Mouse (Mus musculus) megakaryocyte progenitor cell, adult 5-6 weeks (primary cell): ENCODE measurements around the gene Mthfd1l. TPM values are rescaled to one million over a fixed set of nuclear protein-coding genes. Genes with fewer than 3 reads are reported as not detected.

Source experiments
- ATAC-seq: replicated peaks from 2 replicates; pipeline ENCODE4 v1.8.0; 2016; ENCODE audit warnings: mild to moderate bottlenecking, moderate TSS enrichment, inconsistent platforms; ENCODE audit not compliant: poor library complexity
- total RNA-seq, 2 experiments: library from RNA; stranded (forward) in 1 of 2; stranded (reverse) in 1 of 2; fragments of 157-497, 149-512 nt in 1 of 2; fragments of 200-1000 nt in 1 of 2; gene quantifications; 2 replicates each; pipeline versions ENCODE4 v1.2.3 to v1.2.4; 2015 to 2017

The Mthfd1l gene
- total RNA-seq, 2 experiments from 2014 or later: 39.4 to 99.8 TPM

DNA sequence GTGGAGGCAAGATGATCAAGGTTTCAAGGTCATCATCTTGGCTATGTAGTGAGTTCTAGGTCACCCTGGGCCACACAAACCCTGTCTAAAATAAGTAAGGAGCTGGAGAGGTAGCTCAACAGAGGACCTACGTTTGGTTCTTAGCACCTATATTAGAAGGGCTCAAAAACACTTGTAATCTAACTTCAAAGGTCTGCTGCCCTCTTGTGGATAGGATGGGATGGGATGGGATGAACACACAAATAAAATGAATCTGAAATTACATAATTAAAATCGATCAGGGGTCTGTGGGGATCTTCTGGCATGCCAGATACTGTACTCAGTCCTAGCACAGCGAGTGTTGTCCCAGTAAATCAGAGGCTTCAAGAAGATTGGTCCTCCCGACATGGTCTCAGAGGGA, 178.2 kb downstream of the Mthfd1l start:
- ATAC-seq: no peak; the same call in 1 of the 2 replicates

DNA sequence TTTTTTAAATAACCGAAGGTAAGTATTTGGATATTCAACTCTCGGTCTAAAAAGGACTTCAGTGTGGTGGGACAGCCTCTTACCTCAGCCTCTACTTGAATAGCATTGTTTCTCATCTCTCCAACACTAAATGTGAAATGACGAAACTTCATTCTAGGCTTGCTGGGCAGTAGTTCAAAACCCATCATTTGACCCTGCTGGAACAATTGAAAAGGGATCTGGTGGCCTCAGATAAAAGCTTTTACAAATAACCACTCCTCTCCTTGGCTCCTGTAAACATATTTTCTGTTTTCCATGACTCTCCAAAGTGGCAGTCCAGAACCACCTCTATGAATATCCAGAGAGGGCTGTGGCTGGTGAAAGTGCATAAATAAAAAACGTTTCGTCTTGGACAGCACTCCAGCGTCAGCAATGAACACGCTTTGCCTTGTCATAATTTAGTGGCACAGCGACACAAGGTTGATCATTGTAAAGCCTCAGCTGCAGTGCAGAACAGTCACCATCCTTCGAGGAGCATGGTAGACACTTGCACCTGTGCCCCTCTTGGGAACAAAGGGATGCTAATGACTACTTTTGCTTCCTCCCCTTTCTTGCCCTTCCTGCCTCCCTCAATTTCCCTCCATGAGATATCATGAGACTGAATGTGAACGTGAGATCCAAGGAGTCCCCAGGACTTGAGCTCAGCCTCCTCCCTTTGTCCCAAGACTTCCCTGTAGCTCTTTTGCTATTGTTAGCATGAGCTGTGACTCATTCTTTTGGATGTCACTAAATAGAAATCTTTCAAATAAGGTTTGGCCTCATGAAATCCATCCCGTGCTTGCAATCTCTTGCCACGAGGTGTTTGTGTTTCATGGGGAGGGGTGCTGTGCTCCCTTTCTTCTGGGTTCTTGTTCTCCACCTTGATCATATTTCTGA, 179.2 kb downstream of the Mthfd1l start:
- no peak for ATAC-seq

DNA sequence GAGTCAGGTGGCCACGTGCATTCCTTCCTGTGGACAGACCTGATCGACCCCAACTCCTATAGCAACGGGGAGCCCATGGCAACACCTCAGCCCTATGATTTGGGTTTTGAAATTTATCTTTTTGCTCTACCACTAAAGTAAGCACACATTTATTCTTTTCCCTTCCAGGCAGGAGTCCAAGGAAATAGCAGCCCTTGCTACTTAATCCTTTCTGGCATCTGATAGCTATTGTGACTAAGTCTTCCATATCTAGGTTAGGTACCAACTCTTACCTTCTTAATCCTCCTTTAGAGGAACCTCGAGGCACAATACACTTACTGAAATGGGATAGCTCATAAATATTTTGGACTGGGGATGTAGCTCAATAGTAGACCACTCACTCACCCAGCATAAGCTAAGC, 180.1 kb downstream of the Mthfd1l start:
- no peak for ATAC-seq

DNA sequence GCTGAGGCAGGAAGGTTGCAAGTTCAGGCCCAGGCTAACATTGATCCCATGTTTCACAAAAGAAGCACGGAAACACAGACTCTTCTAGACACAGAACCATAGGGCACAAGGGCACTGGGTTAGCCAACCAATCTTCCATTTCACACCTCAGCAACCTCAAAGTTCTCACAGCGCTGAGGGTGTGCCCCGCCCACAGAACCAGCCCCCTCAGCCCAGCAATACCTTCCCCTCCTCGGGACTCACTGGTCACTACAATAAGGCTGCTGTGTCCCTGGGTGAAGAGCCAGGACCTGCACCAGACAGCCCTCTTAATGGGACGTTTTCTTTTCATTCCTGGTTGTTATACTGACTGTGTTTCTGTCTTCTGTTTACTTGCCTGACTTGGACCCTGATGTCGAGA, 181.1 kb downstream of the Mthfd1l start:
- ATAC-seq: no peak

DNA sequence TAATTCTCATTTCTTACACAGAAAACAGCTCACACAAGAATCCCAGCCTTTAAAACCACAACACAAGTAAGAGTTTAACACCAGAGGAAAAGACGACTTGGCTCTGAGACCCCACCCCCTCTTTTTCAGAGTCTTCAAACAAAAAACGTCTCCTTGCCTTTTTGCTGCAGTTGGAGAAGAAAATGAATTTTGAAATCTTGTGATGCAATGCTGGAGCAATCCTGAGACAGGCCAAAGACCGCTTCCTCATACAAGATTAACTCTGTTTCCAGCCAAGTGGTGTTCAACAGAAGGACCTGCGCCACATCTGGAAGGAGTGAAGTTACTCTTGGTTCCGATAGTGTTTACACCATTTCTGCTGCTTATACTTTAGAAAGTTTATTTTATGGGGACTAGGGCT, 182.6 kb downstream of the Mthfd1l start:
- peak; percentile 83 for ATAC-seq

DNA sequence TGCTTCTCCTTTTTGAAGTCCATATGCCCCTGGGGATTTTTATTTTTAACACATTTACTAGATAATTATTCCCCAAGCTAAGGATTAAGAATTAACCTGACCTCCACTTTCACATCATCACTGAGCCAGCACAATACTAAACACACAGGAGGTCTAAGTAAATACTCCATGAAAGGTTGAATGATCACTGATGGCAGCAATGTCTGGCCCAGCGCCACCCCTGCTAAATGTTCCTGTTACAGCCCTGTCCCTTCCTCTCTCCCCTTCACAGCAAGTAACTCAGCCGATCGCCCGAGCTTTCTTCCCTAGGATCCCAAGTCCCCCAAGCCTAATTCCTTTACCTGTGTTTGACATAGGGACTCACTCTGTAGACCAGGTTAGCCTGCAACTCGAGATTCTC, 185.6 kb downstream of the Mthfd1l start:
- ATAC-seq: no peak

DNA sequence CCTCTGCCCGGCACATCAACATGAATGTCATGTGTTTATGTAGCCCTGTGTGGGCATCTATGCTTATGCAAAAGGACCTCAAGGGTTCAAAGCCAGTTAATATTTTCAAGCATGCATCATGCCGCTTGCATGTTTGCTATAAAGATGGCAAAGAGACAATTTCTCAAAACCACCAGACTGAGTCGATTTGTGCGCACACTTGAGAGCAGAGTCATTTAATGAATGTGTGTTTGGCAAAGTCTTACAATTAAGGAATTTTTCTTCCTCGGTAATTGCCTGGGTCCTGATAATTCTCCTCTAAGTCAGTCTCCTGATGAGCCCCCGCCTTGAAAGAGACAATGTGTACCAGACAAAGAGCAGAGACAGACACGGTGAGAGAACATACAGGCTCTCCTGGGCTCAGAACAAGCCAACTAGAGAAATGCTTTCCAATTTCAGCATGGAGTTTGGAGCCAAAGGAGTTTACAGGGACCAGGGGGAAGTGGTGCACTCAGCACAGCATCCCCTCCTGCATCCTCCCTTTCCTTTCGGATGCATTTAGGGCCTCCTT, 186.7 kb downstream of the Mthfd1l start:
- ATAC-seq: no peak

DNA sequence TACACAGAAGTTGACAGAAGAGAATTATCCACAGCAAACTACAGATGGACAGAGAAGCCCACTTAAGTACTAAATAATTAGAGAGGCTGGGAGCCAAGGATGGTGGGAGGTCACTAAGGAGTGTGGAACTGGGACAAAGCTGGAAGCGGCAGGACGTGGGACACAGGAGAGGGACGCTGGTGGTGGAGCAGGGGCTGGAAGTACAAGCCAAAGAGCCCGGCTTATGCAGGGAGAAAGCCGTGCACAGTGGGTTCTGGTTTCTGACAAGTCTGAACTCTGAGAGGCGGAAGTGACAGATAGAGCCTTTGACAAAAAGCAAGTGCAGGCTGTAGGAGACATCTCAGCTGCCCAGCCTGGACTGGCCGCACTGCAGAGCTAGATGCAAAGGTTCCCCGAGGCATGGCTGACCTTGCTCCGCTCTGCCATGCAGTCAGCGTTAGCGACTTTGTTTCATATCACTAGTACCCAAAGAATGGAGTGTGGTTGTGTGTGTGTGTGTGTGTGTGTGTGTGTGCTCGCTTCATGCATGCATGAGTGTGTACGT, 187.4 kb downstream of the Mthfd1l start:
- ATAC-seq: no peak

DNA sequence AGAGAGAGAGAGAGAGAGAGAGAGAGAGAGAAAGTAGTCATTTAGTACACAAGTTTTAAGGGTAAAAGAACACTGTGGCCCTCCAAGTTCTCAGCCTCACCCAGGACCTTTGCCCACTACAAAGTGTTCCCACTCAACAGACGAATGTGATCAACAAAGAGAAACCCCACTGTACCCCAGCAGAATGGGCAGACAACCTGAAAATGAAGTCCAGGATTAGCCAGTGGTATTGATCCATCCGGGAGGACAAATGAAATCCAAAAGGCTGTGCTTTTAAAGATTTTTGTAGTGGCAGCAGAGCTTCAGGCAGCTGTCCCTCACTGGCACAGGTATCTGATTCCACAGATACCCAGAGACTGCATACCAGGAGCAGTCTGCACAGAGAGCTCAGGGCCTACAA, 189.1 kb downstream of the Mthfd1l start:
- ATAC-seq: no peak

DNA sequence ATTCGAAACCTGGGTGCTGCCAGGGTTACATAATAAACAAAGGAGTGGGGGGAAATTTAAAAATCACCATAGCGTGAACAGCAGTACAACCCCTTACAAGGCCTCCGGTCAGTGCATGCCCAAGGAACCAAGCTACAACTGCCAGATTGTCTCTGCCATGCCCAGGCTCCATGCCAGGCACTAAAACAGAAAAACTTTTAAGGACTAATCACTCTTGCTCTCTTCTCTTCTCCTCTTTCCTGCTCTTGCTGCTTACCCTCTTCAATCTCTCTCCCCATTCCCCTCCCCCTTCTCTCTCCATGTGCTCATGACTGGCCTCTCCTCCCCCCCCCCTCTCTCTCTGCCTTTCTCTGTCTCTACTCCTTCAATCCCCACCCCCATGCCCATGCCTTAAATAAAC, 190.1 kb downstream of the Mthfd1l start:
- ATAC-seq: no peak

DNA sequence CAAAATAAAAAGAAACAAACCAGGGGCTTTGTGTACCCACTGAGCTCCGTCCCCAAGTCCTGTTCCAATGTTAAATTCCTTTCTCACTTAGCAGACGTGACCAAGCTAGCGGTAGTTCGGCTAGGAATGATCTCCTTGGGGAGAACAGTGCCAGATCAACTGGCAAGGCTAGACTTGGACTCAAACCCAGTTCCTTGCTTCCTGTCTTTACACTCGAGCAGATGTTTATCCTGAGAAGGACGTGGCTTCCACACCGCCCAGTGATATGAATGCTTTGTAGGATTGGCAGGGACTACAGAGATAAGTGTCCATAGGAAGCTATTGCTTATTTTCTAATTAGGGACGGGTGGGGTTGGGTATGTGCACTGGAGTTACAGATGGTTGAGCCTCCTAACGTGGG, 191.8 kb downstream of the Mthfd1l start:
- no peak for ATAC-seq

DNA sequence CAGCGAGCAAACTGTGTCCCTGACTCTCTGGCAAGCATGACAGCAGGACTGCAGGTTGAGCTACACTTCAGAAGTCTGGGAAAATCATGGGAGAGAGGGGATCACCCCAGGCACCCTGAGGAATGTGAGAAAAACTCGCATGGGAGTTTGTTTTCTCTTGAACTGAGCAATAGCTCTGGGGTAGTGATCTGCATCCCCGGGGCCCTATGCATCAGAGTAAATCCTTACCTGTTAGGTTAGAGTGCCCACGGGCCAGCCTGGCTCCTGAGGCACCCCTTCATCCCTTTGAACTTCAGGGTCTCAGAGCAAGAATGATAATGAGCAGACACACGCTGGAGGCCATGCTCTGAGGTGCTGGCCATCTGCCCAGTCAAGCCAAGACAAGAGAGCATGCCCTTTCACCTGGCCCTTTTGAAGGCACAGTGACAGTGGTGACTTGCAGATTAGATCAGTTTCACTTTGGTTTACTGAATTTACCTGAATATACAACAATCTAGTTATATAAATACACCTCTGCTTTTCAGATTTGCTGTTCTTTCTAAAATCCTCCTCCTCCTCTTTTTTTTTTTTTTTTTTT, 195.4 kb downstream of the Mthfd1l start:
- no peak for ATAC-seq

DNA sequence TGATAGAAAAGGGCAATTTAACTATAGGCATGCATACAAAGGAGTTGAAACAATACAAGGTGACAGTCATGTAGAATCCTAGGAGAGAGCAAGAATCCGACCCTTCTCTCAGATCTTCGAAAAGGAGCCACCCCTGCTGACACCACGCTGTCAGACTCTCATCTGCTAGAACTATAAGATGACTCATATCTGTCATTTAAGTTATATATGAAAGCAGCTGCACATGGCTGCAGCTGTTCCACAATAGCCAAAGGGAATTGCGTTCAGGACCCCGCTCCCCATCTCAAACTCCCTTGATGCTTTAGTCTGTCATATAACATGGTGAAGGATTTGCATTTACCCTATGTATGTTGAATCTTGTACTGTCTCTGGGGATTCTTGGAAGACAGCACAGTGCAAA, 201.3 kb downstream of the Mthfd1l start:
- ATAC-seq: no peak

DNA sequence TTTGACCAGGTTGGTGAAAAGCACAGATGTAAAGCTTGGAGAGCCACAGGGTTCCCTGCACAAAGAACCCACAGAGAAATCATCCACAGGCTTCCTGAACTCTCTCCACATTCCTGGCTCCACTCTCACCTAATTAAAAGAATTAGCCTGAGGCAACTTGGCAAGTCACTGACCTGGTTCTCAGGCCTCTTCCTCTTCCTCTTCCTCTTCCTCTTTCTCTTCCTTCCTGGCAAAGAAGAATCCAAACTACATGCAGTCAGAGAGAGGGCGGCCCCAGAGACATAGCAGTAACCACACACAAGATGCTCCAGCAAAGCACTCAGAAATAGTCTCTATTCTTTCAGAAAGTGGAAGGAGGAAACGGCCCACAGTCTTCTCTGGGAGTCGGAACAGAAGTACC, 201.8 kb downstream of the Mthfd1l start:
- peak; percentile 14 for ATAC-seq

DNA sequence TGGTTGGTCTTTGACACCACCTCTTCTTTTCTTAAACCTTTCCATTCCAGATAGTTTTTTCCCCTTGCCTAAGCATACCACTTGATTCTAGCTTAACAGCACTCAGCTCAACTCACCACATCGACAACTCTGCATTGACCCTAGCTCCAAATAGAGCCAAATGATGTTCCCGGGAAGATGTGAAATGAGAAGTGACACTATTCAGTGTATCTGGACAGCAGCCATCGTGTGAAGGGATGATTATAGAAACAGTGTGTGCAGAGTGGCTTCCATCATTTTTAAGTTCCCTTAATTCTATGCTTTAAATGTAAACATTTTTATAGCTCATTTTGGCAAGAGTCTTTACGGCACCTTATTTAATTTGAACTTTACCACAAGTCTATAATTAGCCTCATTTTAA, 204.4 kb downstream of the Mthfd1l start:
- no peak for ATAC-seq

DNA sequence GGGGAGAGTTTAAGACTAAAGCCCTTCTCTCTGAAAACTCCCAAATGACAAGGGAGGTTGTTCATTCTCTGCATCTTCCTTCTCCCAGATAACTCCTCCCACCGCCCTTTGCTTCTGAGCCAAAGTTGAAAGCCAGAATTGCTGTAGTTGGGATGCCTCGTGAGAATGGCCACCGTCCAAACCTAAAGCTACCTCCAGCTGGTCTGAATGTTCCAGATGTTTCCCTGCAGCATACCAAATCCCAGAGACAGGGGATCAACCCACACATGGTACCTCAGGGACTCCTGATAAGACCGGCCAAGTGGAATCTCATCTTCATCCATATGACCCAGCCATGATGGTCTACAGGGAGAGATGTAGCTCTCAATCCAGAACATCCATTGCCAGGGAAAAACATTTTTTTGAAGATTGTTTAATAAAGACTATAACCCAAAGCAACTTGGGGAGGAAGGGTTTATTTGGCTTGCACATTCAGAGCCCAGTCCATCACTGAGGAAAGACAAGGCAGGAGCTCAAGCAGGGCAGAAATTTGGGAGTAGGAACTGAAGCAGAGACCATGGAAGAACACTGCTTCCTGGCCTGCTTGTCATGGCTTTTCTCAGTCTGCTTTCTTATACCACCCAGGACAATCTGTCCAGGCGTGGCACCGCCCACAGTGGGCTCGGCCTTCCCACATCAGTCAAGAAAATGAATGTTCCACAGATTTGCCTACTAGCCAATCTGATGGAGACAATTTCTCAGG, 206.3 kb downstream of the Mthfd1l start:
- ATAC-seq: no peak

DNA sequence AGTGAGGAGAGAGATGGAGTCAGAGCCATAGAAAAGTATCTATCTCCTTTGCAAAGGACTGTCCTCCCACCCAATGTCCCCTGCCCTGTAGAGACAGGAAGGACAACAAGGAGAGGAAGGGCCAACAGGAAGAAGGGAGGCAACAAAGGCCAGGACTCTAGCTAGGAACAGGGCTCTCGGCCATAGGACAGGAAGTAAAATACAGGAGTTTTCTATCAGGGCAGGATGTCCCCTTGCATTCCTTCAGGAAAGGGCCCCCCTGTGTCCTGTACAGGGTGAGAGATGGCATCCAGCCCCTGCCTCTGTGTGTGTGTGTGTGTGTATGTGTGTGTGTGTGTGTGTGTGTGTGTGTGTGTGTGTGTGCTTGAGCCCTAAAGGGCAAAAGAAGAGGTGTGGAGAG, 209.0 kb downstream of the Mthfd1l start:
- ATAC-seq: no peak

DNA sequence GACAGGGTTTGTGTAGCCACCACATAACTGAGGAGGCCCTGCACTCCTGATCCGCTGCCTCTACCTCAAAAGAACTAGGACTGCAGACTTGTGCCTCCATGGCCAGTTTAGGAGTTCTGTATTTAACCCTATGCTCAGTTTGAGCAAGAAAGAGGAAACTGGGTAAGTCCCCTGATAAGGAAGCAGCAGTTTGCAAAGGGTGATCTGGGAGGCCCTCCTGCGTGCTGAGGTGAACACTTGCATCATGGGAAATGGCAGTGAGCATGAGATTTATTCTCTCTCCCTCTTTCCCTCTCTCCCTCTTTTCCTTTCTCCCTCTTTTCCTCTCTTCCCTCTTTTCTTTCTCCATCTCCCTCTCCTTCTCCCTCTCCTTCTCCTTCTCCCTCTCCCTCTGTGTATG, 209.5 kb downstream of the Mthfd1l start:
- ATAC-seq: peak; percentile 94

DNA sequence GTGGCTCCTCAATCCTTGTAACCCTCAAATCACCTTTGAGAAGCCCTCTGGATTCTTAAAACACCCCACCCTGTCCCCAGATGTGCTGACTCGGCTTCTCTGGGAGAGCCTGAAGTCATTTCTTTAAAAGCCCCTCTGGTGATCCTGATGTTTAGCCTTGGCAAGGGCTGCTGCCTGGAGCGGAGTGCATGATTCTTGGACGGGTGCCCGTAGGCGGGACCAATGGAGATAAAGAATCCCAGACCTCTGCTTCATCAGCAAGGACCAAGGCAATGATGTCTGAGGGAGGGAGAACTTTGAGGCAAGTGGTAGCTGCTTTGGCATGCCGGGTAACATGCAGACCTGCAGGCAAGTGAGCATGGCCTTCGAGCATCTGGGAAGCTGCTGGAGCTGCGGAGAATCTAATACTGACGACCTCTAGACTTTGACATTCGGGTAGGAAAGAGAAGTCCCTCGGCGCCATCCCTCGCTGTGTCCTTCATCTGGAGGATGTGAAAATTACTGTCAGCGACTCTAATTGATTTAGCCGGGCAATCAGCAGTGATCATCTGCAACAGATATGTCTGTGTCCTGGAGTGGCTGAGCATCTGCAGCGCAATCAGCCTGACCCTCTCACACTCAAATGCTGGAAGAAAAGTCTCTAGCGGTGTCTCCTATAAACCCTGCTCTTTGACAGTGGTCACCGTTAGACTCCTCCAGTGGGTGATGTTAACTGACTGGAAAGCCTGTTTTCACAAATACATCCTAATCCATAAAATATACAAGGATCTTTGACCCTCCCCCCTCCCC, 215.9 kb downstream of the Mthfd1l start:
- no peak for ATAC-seq

DNA sequence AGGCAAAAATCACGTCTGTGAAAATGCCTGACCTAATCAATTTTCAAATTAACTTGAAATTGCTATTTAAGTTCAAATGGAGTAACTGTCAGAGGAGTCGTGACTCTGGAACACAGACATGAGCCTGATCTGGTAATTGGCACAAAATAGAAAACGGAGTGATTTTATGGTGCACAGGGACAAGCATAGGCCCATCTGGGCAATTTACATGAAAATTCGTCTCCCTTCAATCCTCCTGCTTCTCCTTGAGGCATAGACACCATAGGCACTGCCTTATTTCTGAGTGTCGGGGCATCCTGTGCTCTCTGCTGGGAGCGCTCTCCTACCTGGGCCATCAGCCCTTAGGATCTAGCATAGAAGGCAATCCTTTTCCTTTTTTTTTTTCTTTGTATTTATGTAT, 216.5 kb downstream of the Mthfd1l start:
- ATAC-seq: no peak

DNA sequence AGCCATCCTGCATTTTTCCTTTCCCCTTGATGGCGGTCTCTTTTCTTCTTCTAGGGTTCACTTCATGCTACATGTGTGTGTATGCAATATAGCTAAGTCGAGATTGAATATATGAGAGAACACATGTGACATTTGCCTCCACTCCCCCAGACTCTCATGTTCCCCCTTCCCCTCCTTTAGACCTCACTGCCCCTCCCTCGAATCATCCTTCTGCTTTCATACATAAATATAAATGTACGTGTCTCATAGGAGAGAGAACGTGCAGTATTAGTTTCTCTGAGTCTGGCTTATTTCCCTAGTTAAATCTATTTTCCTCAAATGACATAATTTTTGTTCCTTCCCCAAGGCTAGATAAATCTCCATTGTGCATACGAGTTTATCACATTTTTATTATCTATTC, 226.1 kb downstream of the Mthfd1l start:
- no peak for ATAC-seq
